Mouse (Mus musculus): ENCODE data around the gene S100a4.
A peak's percentile ranks its signal among the peaks of the same experiment; 100 is the strongest.

S100a4 gene

DNA sequence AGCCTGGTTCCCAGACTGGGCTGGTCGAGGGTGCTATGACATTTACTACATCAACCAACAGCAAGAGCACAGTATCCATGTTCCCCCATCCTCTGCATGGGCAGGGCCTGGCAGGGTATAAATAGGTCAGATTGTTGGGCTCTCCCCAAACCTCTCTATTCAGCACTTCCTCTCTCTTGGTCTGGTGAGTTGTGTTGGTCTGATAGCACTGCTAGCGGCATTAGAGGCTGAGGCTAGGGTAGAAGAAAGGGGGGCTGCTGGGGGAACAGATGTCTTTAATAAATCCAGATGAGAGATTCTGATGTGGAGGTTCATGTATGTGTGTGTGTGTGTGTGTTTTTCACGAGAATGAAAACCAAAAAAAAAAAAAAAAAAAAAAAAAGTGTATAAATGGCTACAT is at the start of gene S100a4:
TSS of gene S100a4 (plus strand) at position 149 of the 400 bp plus-strand sequence.
- no peak for DNase-seq

DNA sequence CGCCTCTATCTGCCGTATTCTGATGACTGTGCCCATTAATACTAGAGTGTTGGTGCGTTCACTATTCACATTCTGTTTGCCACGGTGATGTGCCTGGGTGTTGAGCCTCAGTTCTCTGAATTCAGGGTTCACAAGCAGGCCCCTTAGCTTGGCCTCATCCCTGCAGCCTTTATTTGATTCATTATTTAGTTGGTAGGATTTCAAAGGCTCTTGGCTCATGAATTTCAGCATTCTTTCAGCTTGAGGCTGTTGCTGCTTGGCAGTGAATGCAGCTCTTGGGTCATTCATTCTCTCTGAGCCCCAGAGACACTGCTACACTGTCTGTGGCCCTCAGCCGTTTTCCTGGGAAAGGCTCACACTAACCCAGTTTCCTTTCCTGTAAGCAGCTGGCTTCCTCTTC is 47.6 kb upstream of the S100a4 start:
- DNase-seq = no peak

DNA sequence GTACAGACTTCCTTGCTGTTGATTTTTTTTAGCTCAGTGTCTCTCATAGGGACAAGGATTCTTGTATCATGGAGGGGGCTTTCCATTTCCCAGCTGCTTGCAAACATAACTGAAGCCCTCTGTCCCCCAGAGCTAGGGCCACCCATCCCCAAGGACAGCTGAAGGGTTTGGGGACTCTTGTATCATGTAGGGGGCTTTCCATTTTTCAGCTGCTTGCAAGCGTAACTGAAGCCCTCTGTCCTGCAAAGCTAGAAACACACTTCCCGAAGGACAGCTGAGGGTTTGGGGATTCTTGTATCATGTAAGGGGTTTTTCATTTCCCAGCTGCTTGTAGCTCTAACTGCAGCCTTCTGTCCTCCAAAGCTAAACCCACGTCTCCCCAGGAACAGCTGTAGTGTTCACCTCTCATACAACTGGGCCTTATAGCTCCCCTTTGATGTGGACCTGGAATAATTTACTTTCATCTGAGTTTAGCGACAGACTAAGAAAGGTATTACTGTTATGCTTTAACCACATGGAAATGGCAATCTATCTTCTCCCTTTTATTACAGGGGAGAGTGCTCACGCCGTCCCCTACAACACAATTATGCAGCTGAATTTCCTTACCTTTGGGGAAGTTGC is 43.5 kb upstream of the S100a4 start, which contains the start of gene S100a3:
TSS of gene S100a3 (plus strand) at position 571 of the 621 bp plus-strand sequence.
- DNase-seq = no peak

DNA sequence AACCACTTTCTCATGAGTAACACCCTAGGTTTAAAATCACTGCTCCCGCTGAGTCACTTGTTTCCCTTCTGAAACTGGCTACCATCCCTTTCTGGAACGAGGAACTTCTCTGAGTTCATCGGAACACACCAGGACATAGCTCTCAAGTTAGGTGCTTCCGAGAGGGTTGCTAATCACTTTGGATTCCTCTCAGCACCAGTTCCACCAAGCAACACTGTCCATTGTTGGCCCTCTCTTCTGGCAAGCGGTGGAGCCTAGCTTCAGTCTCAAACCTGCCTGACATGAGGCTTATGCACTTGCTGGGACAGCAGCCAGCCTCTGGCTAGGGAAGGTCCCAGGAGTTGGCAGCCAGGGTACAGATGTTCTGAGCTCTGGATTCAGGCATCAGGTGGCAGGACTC is 28.9 kb upstream of the S100a4 start:
- no peak for DNase-seq

DNA sequence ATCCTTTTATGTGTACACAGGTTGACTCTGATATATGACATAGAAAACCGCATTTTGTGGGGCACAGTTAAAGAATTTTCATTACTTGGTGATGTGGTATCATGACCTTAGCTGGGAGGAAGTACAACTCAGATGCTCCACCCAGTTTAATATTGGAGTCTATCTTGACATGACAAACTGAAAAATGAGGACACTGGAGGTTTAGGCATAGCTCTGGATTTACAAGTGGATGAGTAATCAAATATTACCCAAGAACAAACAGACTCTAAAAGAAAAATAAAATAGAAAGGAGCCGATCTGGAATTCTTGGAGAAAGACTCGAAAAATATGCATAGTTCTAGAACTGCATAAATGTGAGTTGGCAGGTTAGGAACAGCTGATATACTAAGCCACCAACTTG is 28.3 kb upstream of the S100a4 start:
- DNase-seq = no peak

DNA sequence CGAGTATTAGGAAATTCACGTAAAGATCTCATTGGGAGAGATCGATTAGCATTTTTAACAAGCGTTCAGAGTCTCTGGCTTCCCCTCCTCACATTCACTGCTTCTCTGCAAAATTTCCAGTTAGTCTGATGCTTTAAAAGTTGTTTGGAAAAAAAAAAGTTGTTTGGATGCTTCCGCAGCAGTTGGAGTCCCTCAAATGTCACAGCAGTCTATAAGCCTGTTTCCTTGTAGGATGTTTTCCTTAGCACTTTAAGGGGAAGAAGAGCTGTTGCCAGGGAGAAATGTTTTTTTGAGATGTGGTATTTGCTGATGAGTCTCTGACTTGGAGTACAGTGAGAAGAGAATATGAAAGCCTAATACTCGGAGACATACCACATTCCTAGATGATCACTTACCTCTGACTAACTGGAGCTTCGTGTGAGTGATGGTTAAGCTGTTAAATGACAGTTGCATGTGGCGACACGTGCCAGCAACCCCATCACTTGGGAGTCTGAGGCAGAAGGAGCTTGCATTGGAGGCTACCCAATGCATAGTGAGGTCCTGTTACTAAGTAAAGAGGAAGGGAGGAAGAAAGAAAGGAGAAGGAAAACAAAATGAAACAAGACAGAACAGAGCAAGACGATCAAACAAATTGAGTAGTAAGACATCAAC is 27.1 kb upstream of the S100a4 start:
- DNase-seq = no peak

DNA sequence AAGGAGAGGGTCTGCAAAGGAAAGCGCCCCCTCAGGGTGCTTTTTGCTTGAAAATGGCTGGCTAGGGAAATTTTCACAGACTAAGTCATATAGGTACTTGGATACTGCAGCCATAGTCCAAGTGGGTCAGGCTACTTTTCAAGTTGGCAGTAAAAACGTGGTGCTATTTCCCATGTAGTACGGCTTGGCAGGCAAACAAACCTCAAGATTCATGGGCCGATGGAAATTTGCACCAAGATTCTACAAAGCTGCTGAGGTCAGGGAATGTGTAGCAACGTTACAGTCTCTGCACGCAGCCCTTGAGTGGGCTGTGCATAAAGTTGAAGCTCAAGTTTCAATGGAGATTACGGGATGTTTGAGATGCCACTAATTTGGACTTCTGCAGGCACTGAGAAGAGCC is 24.1 kb upstream of the S100a4 start:
- DNase-seq = no peak

DNA sequence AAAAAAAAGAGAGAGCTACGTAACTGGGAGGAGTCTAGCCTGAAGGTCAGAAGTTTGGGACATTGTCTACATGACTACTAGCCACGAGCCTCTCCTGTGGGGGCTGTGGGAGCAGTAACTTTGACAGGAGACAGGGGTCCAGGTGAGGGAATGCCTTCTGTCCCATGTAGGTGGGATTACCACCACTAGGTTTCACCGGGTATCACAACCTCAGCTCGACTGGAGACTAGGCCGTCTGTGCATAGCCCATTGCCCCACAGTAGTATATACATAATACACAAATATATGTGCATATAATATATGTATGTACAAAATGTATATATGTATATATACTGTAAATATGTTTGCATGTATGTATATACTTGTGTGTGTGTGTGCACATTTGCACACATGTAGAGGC is 22.4 kb upstream of the S100a4 start:
- no peak for DNase-seq

DNA sequence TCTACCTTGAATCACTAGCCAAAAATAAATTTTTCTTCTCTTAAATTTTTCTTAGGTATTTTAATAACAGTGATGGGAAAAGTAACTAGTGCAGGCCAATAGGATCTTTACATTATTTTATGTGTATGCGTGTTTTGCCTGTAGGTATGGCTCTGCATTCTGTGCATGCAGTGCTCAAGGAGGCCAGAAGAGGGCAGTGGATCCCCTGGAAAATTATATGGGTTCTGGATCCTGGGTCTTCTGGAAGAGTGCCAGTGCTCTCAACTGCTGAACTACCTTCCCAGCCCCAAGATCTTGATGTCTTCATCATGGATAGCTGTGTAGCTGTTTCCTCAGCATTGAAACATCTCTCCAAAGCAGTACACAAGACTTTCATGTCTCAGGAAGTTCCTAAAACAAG is 21.4 kb upstream of the S100a4 start:
- no peak for DNase-seq

DNA sequence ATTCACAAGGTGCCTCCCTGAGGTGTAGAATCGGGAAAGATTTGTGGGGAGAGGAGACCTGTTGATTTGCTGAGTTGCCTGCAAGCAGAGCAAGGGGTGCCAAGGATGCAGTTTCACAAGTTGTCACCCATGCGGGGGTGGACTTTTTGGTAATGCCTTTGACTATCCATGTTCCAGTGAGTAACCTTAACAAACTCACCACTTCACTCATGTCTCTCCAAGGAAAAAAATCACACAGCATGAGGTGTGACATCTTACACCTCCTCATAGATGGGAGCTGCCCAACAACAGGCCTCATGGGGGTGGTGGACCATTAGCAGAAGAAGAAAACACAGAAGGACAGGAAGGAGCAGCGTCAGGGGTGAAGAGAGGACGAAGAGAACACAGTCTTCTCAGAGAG is 21.0 kb upstream of the S100a4 start:
- DNase-seq = no peak

DNA sequence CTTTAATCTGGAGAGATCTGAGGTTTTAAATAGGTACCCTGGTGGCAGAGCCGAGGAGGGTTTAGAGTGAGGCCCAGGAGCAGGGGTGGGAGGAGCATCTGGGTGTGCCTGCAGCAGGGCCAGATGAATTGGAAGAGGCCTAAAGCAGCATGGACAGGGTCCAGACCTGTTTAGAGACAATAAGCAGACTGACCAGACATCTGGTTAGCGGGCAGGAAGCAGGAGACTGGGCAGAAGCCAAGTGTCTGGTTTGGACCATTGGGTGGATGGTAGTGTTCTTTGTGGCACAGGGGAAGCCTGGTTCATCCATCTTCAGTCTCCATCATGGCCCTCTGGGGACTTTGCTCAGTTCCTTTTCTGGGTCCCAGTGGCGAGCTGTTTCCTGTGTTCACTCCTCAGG is 19.7 kb upstream of the S100a4 start:
- DNase-seq = no peak

DNA sequence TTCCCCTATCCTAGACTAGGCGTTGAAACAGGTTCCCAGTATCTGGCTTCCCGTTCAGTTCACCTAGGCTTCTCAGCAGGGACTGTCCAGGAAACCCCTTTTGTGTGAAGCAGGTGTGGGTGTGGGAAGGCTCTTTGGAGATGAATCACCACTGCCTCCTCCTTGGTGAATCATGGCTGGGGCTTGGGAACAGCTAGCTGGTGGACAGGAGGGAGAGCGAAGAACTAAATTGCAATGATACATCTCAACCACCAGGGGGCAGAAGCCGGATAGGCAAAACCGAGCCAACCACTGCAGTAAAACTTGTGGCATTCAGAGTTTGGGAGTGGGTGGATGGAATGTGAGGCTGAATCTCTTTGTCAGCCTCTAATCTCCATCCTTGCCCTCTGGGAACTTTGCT is 18.0 kb upstream of the S100a4 start:
- peak; percentile 63 to 78 for DNase-seq

DNA sequence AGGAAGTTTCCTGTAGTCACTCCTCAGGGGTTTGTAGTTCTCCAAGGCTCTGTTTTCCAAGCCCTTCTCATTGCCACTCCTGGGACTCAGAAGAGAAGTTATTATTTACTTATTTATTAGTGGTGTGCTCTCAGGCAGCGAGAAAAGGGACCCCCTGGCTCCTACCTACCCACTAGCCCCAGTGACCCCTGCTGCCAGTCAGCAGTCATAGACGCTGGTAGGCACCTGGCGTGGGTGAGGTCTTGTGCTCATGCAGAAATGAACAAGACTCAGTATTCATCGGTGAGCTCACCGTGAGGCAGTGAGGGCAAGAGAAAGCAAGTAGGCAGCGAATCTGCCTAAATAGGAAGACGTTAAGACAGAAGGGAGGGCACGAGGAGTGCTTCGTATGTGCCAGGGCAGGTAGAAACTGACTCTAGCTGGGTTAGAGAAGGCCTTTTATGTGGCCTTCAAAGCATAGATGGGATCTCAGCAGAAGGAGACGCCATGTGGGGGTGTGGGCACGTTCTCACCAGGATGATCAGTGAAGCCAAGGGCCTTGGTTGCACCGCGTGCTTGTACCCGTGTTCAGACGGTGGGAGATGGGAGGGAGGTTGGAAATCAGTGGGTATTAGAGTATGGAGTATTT is 17.4 kb upstream of the S100a4 start:
- no peak for DNase-seq

DNA sequence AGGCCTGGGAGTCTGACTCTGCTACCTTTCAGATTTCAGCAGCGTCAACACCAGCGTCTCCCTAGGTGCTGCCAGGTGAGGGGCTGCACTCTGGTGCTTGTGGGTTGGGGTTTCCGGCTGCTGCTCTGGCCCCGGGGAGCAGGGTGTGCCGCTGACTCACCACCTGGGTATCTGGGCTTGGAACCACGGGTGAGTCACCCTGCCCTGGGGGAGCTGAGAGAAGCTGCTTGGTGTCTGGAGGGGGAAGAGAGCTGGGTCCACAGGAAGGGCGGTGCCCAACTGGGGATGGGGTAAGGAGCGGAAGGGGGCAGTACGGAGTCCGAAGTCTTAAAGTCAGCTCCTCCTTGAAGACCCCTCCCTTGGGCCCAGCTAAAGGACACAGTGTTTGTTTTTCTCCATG is 16.7 kb upstream of the S100a4 start:
- DNase-seq = peak; percentile 90 to 92

DNA sequence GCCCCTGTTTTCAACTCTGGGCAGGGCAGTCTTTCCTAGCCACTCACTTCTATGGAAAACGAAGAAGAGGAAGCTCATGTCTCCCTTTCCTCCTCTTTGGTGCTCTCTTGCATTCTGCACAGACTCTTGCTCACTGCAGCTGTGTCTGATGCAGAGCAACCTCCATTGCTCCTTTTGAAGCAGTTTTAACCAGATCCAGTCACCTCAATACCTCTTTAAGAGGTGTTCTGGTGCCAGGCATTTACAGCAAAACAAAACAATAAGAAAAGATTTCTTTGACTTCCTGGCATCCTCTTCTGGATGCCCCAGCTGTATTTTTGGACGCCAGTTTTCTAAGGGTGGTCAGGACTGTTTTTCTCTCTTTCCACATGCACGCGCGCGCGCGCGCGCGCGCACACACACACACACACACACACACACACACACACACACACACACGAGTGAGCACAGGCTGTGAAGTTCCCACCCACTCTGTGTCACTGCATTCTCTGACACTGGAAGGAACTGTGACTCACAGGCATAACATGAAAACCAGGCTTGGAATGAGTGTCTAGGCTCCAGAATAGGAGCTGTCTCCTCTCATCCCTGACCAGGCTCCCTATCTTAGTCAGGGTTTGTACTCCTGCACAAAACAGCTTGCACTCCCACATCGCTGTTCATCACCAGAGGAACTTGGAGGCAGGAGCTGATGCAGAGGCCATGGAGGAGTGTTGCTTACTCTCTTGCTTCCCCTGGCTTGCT is 16.0 kb upstream of the S100a4 start:
- peak; percentile 39 to 42 for DNase-seq

DNA sequence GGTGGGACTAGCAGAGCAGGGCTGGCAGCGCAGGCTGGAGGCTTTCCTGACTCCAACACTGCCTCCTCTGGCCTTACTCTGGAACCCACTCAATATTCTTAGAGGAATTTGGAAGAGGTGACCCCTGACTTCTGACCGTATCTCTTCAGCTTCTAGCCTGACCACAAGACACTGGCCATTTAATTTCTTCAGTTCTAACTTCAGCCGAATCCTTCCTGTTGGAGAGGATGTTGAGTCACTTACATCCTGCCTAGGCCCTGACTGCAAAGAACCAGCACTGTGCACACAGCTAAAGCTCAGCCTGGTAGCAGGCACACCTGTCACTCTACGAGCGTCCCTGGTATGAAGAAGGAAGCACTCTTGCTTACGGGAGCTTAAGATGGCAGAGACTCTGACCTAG is 14.2 kb upstream of the S100a4 start:
- DNase-seq = no peak

DNA sequence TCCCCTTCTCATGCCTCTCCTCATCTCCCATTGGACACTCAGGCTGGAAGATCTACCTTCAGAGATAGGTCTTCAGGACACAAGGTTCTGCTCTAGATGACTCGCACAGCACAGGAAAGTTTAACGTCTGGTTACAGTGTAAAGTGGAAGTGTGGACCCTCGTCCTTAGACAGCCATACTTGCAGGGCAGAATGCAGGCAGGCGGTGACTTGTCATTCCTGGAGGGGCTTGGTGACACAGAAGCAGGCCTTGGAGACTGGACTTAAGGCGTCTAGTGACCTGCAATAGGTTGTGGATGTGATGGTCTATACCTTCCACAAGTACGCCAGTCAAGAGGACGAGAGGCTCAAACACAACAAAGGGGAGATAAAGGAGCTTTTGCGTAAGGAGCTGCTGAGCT is 13.6 kb upstream of the S100a4 start, which contains the start of gene S100a2:
TSS of gene S100a2 (plus strand) at position 301 of the 400 bp plus-strand sequence.
- no peak for DNase-seq

DNA sequence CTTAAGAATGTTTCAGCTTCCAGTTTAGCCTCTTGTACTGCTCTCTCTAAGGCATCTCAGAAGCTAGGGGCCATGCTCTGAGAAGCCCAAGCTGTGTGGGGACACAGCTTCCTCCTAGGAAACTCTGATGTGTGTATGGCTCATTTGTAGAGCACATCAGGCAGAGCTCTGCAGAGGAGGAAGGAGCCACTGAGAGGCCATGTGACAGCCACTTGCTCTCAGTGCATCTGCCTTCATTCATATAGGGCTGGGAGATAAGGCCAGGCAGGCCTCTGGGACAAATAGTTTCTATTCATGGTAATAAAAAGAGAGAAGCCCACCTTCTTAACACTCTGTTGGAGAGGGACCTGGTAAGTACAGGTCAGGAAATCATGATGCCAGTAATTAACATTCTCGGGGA is 9.1 kb upstream of the S100a4 start:
- no peak for DNase-seq

DNA sequence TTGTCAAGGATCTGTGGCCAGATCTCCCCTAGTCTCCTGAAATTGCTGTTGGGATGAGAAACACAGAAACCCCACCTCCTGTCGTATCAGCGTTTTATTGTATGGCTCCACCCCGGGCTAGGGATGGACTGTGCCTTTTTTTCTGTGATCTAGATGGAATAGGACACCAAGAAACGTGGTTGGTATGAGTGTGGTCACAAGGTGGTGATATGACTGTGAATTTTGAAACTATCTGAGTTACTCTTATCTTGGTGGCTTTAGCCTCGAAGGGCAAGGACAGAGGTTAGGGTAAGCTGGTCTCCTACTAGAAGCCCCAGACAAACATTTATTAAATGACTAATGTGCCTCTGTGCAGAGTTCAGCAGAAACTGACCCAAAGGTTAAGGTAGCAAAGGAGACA is 8.0 kb upstream of the S100a4 start:
- no peak for DNase-seq

DNA sequence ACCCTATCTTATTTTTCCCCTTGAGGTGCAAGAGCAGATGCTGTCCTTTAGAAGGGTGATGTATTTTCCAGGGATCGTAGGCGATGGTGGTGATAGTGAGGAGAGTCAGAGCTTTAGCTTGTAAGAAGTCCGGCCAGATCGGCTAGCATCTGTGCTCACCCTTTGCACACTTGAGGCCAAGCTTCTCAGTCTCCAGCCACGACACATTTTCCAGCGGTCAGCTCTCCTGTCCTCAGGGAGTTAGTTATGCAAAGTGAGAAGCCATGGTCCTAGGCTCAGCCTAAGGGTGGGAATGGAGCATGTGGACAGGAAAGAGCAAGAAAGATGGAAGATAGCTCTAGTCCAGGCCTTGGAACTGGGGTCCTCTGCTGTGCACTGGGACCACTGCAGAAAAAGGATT is 6.8 kb upstream of the S100a4 start:
- DNase-seq = no peak

DNA sequence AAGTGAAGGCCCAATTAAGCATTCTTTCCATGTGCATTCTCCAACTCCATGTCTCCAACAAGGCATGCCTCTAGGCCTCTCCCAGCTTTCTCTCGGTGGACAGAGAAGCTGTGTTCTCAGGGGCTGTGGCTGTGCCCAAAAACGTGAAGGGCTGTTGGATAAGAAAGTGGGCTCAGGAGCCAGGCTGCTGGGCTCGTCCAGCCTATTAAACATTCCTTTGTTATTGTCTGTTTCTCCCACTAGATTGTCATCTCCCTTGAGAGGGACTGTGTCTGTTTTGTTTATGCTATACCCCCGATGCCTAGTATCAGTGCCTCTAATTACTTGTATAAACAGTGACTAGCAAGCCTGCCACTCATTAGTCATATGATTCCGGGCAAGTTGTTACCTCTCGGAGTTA is 5.8 kb upstream of the S100a4 start:
- DNase-seq = no peak

DNA sequence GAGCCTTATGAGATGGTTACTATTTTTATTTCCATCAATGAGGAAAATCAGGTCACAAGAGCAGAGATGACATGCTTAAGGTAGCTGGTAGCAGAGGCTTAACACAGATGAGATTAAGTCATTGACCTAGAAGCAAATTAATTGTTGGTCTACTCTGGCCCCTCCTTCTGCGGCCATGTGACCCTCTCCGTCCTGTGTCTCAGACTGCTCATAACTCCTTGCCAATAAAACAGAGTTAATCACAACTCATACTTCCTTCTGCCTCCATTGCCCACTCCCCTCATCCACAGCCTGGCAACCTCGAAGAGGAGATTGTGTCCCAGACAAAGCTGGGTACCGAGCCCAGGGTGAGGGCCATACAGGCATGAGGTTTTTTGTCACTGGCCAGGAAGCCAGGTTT is 5.4 kb upstream of the S100a4 start:
- no peak for DNase-seq

DNA sequence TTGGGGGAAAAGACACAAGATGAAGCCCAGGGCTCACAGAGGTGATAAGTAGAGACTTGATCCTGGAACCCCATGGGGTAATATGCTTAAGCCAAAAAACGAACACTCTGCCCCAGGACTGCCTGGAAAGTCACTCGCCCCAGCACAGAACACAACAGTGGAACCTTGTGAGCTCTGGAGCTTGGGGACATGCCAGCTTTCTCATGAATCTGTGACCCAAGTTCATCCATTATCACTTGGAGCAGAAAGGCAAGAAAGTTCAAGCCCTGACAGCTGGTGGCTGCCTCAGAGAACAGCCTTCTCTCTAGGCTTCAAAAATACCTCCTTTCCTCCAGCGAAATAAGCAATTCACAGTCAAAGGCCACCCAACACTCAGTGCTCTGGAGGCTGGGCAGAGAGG is 4.2 kb upstream of the S100a4 start:
- no peak for DNase-seq

DNA sequence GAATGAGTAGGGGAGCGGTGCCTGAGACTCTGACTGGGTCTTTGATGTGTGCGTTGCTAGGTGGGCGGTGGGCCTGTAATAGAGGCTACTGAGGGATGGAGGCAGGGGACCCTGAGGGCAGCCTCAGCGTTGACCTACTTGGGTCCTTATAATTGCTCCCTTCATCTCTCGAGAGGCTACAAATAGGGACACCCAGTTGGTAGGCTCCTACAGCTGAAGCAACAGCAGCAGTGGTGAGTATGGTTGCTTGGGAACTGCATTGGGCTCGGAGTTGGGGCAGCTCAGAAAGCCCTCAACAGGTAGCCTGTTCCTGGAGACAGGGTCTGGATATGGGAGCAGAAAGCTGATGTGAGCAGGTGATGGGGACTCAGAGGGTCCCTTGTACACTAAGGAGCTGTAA is 3.5 kb upstream of the S100a4 start:
- DNase-seq = no peak

All from lung, adult 18-20 months (tissue).